Mouse (Mus musculus) cerebellum, postnatal 14 days (tissue): ENCODE measurements at regions not wholly inside any gene's neighbourhood (a gene's known extent, or its start where the extent isn't known, plus 50 kb on each side); places are given as distances from the start of the nearest gene placed in this dataset.

Experiments used
- DNase-seq, 2 experiments: peaks; one replicate each; pipeline ENCODE4 v3.0.0; 2021; ENCODE audit warnings: mixed read lengths in 2 of 2

GRCm38 (mm10) chr3:63542638-63543408 is 59.1 kb upstream of the Gm34302 start:
- DNase-seq = no peak

GRCm38 (mm10) chr3:63538881-63539280 is 55.2 kb upstream of the Gm34302 start:
- DNase-seq = no peak

- DNase-seq = no peak
Observed at GRCm38 (mm10) chr3:63534141-63534540, 50.5 kb upstream of the Gm34302 start.
